Mouse (Mus musculus): Measurements from ENCODE around the gene Usp5. TPM values are rescaled to one million over a fixed set of nuclear protein-coding genes. Genes with fewer than 3 reads are reported as not detected.

Usp5 gene
- polyA plus RNA-seq, 1 experiment from 2014 or later = 202 TPM

DNA sequence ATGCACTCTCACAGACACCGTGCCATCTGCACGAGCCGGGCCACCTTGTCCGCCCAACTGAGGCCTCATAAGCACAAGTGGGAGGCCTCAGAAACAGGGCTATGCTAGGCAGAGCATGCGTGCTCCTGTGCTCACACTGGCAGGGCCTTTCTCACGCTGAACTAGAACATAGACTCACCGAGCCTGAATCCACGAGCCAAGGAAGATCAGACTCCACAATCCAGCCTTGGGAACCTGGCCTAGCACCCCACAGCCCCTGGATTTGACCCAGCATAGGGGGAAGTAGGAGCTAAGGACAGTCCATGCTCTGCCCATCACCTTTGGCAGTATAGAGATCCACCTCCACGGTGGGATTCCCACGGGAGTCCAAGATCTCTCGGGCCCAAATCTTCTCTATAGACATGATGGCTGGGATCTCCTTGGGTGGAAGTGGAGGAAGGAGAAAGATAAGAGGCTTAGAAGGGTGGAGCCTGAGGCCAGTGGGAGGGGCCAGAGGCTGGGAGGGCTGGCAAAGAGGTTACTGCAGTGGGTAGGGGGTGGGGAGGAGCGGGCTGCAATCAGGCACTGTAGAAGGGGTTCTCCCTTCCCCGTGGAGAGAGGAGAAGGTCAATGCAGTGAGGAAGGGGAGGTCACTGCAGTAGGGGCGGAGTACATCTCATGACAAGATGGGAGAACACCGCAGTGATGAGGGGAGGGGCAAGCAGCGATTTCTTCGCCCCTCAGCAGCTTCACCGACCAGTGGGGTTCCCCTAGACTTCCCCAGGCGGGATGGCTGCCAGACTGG is 61.2 kb downstream of the Usp5 start:
- Histone ChIP-seq H3K4me2 (replicated peaks) (peak overlapping the region; percentile 87), H3K4me1 (peaks cover 19% of the 10 kb centered on the region), H3K9me3 (replicated peaks) (no peaks in the 10 kb centered on the region), H3K27ac (no peak overlapping the region), H3K27me3 (peaks cover 54% of the 10 kb centered on the region), H3K9ac (peak overlapping the region; percentile 23; the same call in 1 of the 2 replicates), H3K4me3 (peak overlapping the region; percentile 49), H3K36me3 (no peaks in the 10 kb centered on the region)
- ATAC-seq (ENCODE audit: low FRiP score) = no peak
- 22% methylated on average over 19 of the region's 19 CpGs for WGBS

DNA sequence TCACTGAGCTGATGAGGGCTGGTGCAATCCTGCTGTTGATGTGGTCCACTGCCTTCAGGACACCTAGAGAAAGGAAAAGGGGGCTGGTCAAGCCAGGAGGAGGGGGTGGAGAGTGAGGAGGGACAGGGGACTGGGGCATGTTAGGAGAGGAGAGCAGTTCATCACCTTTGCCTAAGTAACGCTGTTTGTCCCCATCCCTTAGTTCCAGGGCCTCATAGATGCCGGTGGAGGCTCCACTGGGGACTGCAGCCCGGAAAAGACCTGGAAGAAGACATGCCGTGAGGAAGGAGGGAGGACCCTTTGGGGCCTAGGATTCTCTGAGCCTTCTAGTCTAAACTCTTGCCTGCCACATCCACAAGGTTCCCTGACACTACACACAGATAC is 61.8 kb downstream of the Usp5 start:
- H3K4me1 ChIP-seq = peaks cover 19% of the 10 kb centered on the region
- 47% methylated on average over 4 of the region's 4 CpGs for WGBS
- no peak overlapping the region for H3K9ac ChIP-seq
- no peak overlapping the region for H3K4me3 ChIP-seq
- no peak for ATAC-seq (ENCODE audit: low FRiP score)
- H3K27ac ChIP-seq = no peak overlapping the region
- H3K36me3 ChIP-seq = no peaks in the 10 kb centered on the region
- H3K27me3 ChIP-seq = peaks cover 59% of the 10 kb centered on the region
- no peak overlapping the region for H3K4me2 ChIP-seq (replicated peaks)
- no peaks in the 10 kb centered on the region for H3K9me3 ChIP-seq (replicated peaks)

DNA sequence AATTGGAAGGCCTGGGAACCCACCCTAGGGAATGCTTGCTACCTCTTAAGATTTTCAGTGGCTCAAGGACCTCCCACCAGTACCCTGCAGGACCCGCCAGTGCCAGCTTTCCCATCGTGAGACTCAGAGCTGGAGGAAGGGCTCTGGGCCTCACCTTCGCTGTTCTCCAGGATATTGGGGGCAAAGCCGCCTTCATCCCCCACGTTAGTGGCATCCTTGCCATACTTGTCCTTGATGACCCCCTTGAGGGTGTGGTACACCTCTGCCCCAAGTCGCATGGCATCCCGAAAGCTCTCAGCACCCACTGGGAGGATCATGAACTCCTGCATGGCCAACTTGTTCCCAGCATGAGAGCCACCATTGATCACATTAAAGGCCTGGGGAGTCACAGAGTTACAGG is 63.3 kb downstream of the Usp5 start:
- Histone ChIP-seq H3K4me3 (no peak overlapping the region), H3K4me1 (peaks cover 19% of the 10 kb centered on the region), H3K36me3 (no peaks in the 10 kb centered on the region), H3K27me3 (peaks cover 51% of the 10 kb centered on the region), H3K4me2 (replicated peaks) (no peak overlapping the region), H3K27ac (no peak overlapping the region), H3K9ac (no peak overlapping the region), H3K9me3 (replicated peaks) (no peaks in the 10 kb centered on the region)
- no peak for ATAC-seq (ENCODE audit: low FRiP score)
- WGBS = 80% methylated on average over 7 of the region's 7 CpGs

Other genes with a start within 250 kb of the Usp5 start
- gene C1s2, start 193.4 kb downstream of the Usp5 start, polyA plus RNA-seq (2016; fragmentation: Nextera tagmentation; extraction: Ambion mirVana) = not detected in 2 replicates
- gene Lpcat3, start 166.5 kb downstream of the Usp5 start, polyA plus RNA-seq (2016; fragmentation: Nextera tagmentation; extraction: Ambion mirVana) = 45.3 and 48.6 TPM in 2 replicates
- 131 and 138 TPM in 2 replicates for gene Emg1, start 117.3 kb downstream of the Usp5 start, polyA plus RNA-seq (2016; fragmentation: Nextera tagmentation; extraction: Ambion mirVana)
- gene Phb2, start 117.1 kb downstream of the Usp5 start, polyA plus RNA-seq (2016; fragmentation: Nextera tagmentation; extraction: Ambion mirVana) = 291 and 292 TPM in 2 replicates
- gene Ptpn6, start 90.8 kb downstream of the Usp5 start, polyA plus RNA-seq (2016; fragmentation: Nextera tagmentation; extraction: Ambion mirVana) = 5.6 TPM in 2 replicates
- gene Grcc10, start 88.1 kb downstream of the Usp5 start, polyA plus RNA-seq (2016; fragmentation: Nextera tagmentation; extraction: Ambion mirVana) = 519 and 565 TPM in 2 replicates
- gene Gm45234, start 73.5 kb downstream of the Usp5 start, polyA plus RNA-seq (2016; fragmentation: Nextera tagmentation; extraction: Ambion mirVana) = not detected in 2 replicates
- gene Atn1, start 73.0 kb downstream of the Usp5 start, polyA plus RNA-seq (2016; fragmentation: Nextera tagmentation; extraction: Ambion mirVana) = 20.3 and 20.6 TPM in 2 replicates
- gene Eno2, start 59.8 kb downstream of the Usp5 start, polyA plus RNA-seq (2016; fragmentation: Nextera tagmentation; extraction: Ambion mirVana) = 18.7 and 19.6 TPM in 2 replicates
- gene Lrrc23, start 49.8 kb downstream of the Usp5 start, polyA plus RNA-seq (2016; fragmentation: Nextera tagmentation; extraction: Ambion mirVana) = 3.9 and 5.2 TPM in 2 replicates
- gene Spsb2, start 20.8 kb downstream of the Usp5 start, polyA plus RNA-seq (2016; fragmentation: Nextera tagmentation; extraction: Ambion mirVana) = 8.7 and 9.2 TPM in 2 replicates
- 481 and 483 TPM in 2 replicates for gene Tpi1, start 15.2 kb downstream of the Usp5 start, polyA plus RNA-seq (2016; fragmentation: Nextera tagmentation; extraction: Ambion mirVana)
- gene Cdca3, start 63 bp upstream of the Usp5 start, polyA plus RNA-seq (2016; fragmentation: Nextera tagmentation; extraction: Ambion mirVana) = 111 and 120 TPM in 2 replicates
- gene Gnb3, start 10.8 kb upstream of the Usp5 start, polyA plus RNA-seq (2016; fragmentation: Nextera tagmentation; extraction: Ambion mirVana) = 0.52 and 0.92 TPM in 2 replicates
- 34.5 and 39.6 TPM in 2 replicates for gene P3h3, start 28.3 kb upstream of the Usp5 start, polyA plus RNA-seq (2016; fragmentation: Nextera tagmentation; extraction: Ambion mirVana)
- 11.3 and 12.7 TPM in 2 replicates for gene Gpr162, start 34.5 kb upstream of the Usp5 start, polyA plus RNA-seq (2016; fragmentation: Nextera tagmentation; extraction: Ambion mirVana)
- gene Cd4, start 58.7 kb upstream of the Usp5 start, polyA plus RNA-seq (2016; fragmentation: Nextera tagmentation; extraction: Ambion mirVana) = 0.06 TPM in 1 of 2 replicates, not detected in the other
- gene Lag3, start 82.2 kb upstream of the Usp5 start, polyA plus RNA-seq (2016; fragmentation: Nextera tagmentation; extraction: Ambion mirVana) = 1.9 and 2.1 TPM in 2 replicates
- 637 and 707 TPM in 2 replicates for gene Ptms, start 90.6 kb upstream of the Usp5 start, polyA plus RNA-seq (2016; fragmentation: Nextera tagmentation; extraction: Ambion mirVana)
- gene Mlf2, start 101.9 kb upstream of the Usp5 start, polyA plus RNA-seq (2016; fragmentation: Nextera tagmentation; extraction: Ambion mirVana) = 462 and 488 TPM in 2 replicates
- gene Cops7a, start 136.1 kb upstream of the Usp5 start, polyA plus RNA-seq (2016; fragmentation: Nextera tagmentation; extraction: Ambion mirVana) = 99.5 and 101 TPM in 2 replicates
- 8.6 and 8.9 TPM in 2 replicates for gene Pianp, start 167.2 kb upstream of the Usp5 start, polyA plus RNA-seq (2016; fragmentation: Nextera tagmentation; extraction: Ambion mirVana)
- gene Zfp384, start 179.7 kb upstream of the Usp5 start, polyA plus RNA-seq (2016; fragmentation: Nextera tagmentation; extraction: Ambion mirVana) = 21.6 and 22.3 TPM in 2 replicates
- gene Ing4, start 210.3 kb upstream of the Usp5 start, polyA plus RNA-seq (2016; fragmentation: Nextera tagmentation; extraction: Ambion mirVana) = 151 and 159 TPM in 2 replicates
- 16.0 and 18.3 TPM in 2 replicates for gene Acrbp, start 220.2 kb upstream of the Usp5 start, polyA plus RNA-seq (2016; fragmentation: Nextera tagmentation; extraction: Ambion mirVana)
- gene Lpar5, start 238.4 kb upstream of the Usp5 start, polyA plus RNA-seq (2016; fragmentation: Nextera tagmentation; extraction: Ambion mirVana) = 0.33 and 0.40 TPM in 2 replicates